Mouse (Mus musculus) testis, adult 10 weeks (tissue): ENCODE results near the gene Vmn1r118. TPM values are rescaled to one million over a fixed set of nuclear protein-coding genes. Genes with fewer than 3 reads are reported as not detected.

Experiments
- polyA plus RNA-seq: library from polyadenylated mRNA; stranded (reverse); fragments of 350-450 nt; fragmentation: Illumina TruSeq; extraction: RNeasy Lipid Tissue Mini Kit (QIAGEN cat#74804); gene quantifications from one replicate; pipeline ENCODE4 v1.2.3, GENCODE M21; 2014; ENCODE audit warnings: low read depth, low replicate concordance

The Vmn1r118 gene
- not detected for polyA plus RNA-seq

DNA sequence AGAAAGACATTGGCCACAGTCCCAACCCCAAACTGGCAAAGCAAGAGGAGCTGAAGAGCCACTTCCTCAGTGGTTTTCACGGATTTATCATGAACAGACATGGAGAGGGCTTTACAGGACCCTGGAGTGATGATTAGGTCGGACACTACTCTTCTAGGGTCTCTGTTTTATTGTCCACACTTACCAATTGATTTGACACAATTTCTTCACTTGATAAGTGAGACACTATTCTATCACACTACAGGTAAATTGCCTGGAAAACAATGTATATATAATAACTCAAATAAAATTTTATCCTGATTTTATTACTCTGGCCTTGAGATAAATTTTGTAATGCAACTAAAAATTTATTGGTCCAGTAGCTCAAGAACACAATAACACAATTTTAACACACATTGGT lies at the start of gene Vmn1r118:
Vmn1r118 (minus strand) TSS at position 101 of the 400 bp plus-strand sequence.

DNA sequence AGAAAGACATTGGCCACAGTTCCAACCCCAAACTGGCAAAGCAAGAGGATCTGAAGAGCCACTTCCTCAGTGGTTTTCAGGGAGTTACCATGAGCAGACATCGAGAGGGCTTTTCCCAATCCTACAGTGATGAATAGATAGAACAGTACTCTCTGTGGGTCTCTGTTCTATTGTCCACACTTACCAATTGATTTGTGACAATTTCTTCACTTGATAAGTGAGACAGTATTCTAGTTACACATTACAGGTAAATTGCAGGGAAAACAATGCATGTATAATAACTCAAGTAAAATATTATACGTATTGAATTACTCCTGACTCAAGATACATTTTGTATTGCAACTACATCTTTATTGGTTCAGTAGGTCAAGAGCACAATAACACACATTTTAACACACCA lies 28.1 kb downstream of the Vmn1r118 start, which contains the start of gene Vmn1r117:
Vmn1r117 (minus strand) TSS at position 101 of the 400 bp plus-strand sequence.

DNA sequence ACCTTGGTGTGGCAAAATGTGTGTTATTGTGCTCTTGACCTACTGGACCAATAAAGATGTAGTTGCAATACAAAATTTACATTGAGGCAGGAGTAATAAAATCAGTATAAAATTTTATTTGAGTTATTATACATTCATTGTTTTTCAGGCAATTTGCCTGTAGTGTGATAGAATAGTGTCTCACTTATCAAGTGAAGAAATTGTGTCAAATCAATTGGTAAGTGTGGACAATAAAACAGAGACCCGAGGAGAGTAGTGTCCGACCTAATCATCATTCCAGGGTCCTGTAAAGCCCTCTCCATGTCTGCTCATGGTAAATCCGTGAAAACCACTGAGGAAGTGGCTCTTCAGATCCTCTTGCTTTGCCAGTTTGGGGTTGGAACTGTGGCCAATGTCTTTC lies 40.2 kb downstream of the Vmn1r118 start, which contains the start of gene Vmn1r116:
Vmn1r116 (plus strand) TSS at position 301 of the 400 bp plus-strand sequence.

Other genes starting within 250 kb of the Vmn1r118 start
- gene Vmn1r107, start 243.4 kb downstream of the Vmn1r118 start, polyA plus RNA-seq: not detected
- not detected for gene Vmn1r111, start 209.1 kb downstream of the Vmn1r118 start, polyA plus RNA-seq
- gene Gm10668, start 181.7 kb downstream of the Vmn1r118 start, polyA plus RNA-seq: 0.20 TPM
- gene Vmn1r112, start 141.2 kb downstream of the Vmn1r118 start, polyA plus RNA-seq: not detected
- not detected for gene Vmn1r113, start 125.1 kb downstream of the Vmn1r118 start, polyA plus RNA-seq
- gene Vmn1r114, start 100.2 kb downstream of the Vmn1r118 start, polyA plus RNA-seq: not detected
- not detected for gene Vmn1r115, start 67.4 kb downstream of the Vmn1r118 start, polyA plus RNA-seq
- gene Vmn1r116, start 40.1 kb downstream of the Vmn1r118 start, polyA plus RNA-seq: not detected
- not detected for gene Vmn1r117, start 28.2 kb downstream of the Vmn1r118 start, polyA plus RNA-seq
- not detected for gene Vmn1r119, start 100.1 kb upstream of the Vmn1r118 start, polyA plus RNA-seq
- gene Vmn1r120, start 141.4 kb upstream of the Vmn1r118 start, polyA plus RNA-seq: not detected
- gene Vmn1r121, start 186.2 kb upstream of the Vmn1r118 start, polyA plus RNA-seq: not detected
- gene Vmn1r122, start 221.8 kb upstream of the Vmn1r118 start, polyA plus RNA-seq: not detected
- not detected for gene Vmn1r123, start 249.8 kb upstream of the Vmn1r118 start, polyA plus RNA-seq